Mouse (Mus musculus) embryonic fibroblast, embryonic 13.5 days (primary cell): Measurements from ENCODE around the gene Mrpl50.

Experiments
- CTCF ChIP-seq: IDR thresholded peaks from 2 replicates; pipeline ENCODE4 v1.5.1; 2011; ENCODE audit warnings: mild to moderate bottlenecking, control low read depth, low read length, moderate library complexity, borderline replicate concordance; ENCODE audit not compliant: insufficient read depth
- POLR2A ChIP-seq: IDR thresholded peaks from 2 replicates; pipeline ENCODE4 v1.6.1; 2011; ENCODE audit warnings: low read depth, mild to moderate bottlenecking, control low read depth, low read length, moderate library complexity

- TF ChIP-seq CTCF (no peak), POLR2A (no peak)
Measured at GRCm38 (mm10) chr4:49546873-49547543, 26.1 kb upstream of the Mrpl50 start.
